Mouse (Mus musculus) CH12.LX (cell line): ENCODE results near the gene Zfp800.

Source experiments
- BHLHE40 ChIP-seq: IDR thresholded peaks from 2 replicates; pipeline ENCODE4 v1.6.1; 2011; ENCODE audit warnings: mild to moderate bottlenecking, low read depth, low read length, improper control_type of control experiment
- CTCF ChIP-seq, 2 experiments: IDR thresholded peaks in 1 of 2; conservative IDR thresholded peaks in 1 of 2; 2 replicates each; pipeline ENCODE4 v1.5.1; 2011 to 2012; ENCODE audit warnings: low read depth in 2 of 2, low read length in 2 of 2, improper control_type of control experiment in 1 of 2, inconsistent platforms in 1 of 2, mild to moderate bottlenecking in 1 of 2, moderate library complexity in 1 of 2
- EP300 ChIP-seq: IDR thresholded peaks from 2 replicates; pipeline ENCODE4 v1.6.1; 2011; ENCODE audit warnings: low read length, improper control_type of control experiment
- MAFK ChIP-seq: IDR thresholded peaks from 2 replicates; pipeline ENCODE4 v1.6.1; 2011; ENCODE audit warnings: low read length, improper control_type of control experiment; ENCODE audit not compliant: insufficient replicate concordance
- MAX ChIP-seq: IDR thresholded peaks from 2 replicates; pipeline ENCODE4 v1.6.1; 2011; ENCODE audit warnings: low read length, improper control_type of control experiment
- MXI1 ChIP-seq: IDR thresholded peaks from 2 replicates; pipeline ENCODE4 v1.6.1; 2011; ENCODE audit warnings: mild to moderate bottlenecking, low read depth, low read length, improper control_type of control experiment
- NRF1 ChIP-seq: IDR thresholded peaks from 2 replicates; pipeline ENCODE4 v1.6.1; 2014; ENCODE audit warnings: low read depth, mild to moderate bottlenecking, inconsistent platforms, low read length, improper control_type of control experiment, moderate library complexity
- POLR2A ChIP-seq: IDR thresholded peaks from 2 replicates; pipeline ENCODE4 v1.6.1; 2011; ENCODE audit warnings: low read depth, mild to moderate bottlenecking, improper control_type of control experiment, low read length
- SIN3A ChIP-seq: IDR thresholded peaks from 2 replicates; pipeline ENCODE4 v1.6.1; 2012; ENCODE audit warnings: low read length, improper control_type of control experiment, inconsistent platforms
- SMC3 ChIP-seq: IDR thresholded peaks from 2 replicates; pipeline ENCODE4 v1.6.1; 2011; ENCODE audit warnings: low read depth, low read length, improper control_type of control experiment
- TBP ChIP-seq: conservative IDR thresholded peaks from 2 replicates; pipeline ENCODE4 v1.6.1; 2011; ENCODE audit warnings: low read depth, low read length, improper control_type of control experiment
- USF1 ChIP-seq: IDR thresholded peaks from 2 replicates; pipeline ENCODE4 v1.6.1; 2014; ENCODE audit warnings: low read depth, mild to moderate bottlenecking, inconsistent platforms, low read length, improper control_type of control experiment
- ZC3H11A ChIP-seq: IDR thresholded peaks from 2 replicates; pipeline ENCODE4 v1.6.1; 2012; ENCODE audit warnings: low read depth, mild to moderate bottlenecking, inconsistent platforms, low read length, improper control_type of control experiment
- ZMIZ1 ChIP-seq: IDR thresholded peaks from 2 replicates; pipeline ENCODE4 v1.6.1; 2012; ENCODE audit warnings: low read depth, mild to moderate bottlenecking, inconsistent platforms, low read length, improper control_type of control experiment

- TF ChIP-seq EP300 (no peak), TBP (no peak), MAX (no peak), CTCF (conservative IDR thresholded peaks at IDR 0.05 in 1 of 2, IDR thresholded peaks at IDR 0.05 in 1 of 2; ENCODE audit: low read depth in 2 of 2, low read length in 2 of 2) (peak in 1 of 2 experiments; percentile 26; a peak in 3 of 4 replicates), POLR2A (no peak), USF1 (no peak), SIN3A (no peak), ZMIZ1 (no peak), ZC3H11A (no peak), MAFK (no peak), MXI1 (no peak), NRF1 (no peak), BHLHE40 (no peak), SMC3 (no peak; the same call in 1 of the 2 replicates)
Observed at GRCm38 (mm10) chr6:28399791-28400190, 2.0 kb upstream of the Zfp800 start.
